Mouse (Mus musculus) kidney, postnatal 14 days (tissue): ENCODE measurements around the gene Slc22a22.

ENCODE experiments used
- DNase-seq: peaks from one replicate; pipeline ENCODE4 v3.0.0; 2022; ENCODE audit warnings: mixed read lengths

Slc22a22 gene

GRCm38 (mm10) chr15:57366446-57366845 is 111.0 kb downstream of the Slc22a22 start:
- DNase-seq: no peak

DNA sequence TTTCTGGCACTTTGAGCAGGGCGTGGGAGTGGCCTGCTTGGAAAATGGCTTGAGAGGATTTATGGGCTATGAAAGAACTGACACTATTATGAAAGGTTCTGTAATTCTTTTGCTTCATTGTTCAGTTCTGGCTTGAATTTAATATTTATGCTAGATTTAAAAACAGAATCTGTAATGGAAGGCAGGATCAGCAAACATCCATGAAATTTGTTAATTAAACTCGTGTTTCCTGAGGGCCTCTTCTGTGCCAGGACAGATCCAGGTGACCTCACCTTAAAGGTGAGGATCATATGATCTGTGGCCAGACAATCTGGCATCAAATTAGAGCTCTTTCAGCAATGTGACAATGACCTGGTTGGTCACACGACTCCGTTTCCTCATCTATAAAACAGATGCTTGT is 122.1 kb downstream of the Slc22a22 start:
- DNase-seq: no peak

- no peak for DNase-seq
Measured at GRCm38 (mm10) chr15:57340499-57340898, 136.9 kb downstream of the Slc22a22 start.

DNA sequence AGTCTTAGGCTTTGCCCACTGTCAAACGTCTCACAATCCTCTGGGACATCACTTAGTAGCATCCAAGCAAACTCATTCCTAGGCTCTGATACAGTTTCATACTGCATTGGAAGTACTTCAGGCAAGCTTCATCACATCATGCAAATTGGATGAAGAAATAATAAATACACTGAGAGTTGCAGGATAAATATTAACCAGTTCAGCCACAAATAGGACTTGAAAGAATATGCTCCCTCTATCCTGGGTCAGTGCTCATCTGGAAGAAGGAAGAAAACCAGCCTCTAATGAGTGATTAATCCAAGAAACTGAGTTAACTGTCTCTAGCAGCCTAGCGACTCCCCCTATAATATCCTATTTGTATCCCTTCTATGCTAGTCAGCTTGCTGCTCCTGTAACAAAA is 146.1 kb downstream of the Slc22a22 start:
- no peak for DNase-seq

DNA sequence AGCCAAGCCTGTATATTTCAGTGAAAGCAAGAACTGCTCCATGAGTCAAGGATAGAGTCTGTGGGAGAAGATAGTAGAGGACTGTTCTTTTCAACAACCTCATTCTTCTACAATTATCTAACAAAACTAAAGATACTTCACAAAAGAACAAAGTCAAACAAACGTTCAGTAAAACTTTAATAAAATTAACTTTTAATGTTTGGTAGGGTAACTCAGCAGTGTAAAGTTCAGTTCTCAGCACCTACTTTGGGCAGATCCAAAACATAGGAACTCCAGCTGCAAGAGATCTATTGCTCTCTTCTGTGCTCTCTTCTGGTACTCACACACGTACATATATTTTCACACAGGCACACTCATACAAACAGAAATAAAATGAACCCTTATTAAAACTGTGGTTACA is 159.4 kb downstream of the Slc22a22 start:
- DNase-seq: no peak

GRCm38 (mm10) chr15:57316486-57316885 is 160.9 kb downstream of the Slc22a22 start:
- DNase-seq: no peak

DNA sequence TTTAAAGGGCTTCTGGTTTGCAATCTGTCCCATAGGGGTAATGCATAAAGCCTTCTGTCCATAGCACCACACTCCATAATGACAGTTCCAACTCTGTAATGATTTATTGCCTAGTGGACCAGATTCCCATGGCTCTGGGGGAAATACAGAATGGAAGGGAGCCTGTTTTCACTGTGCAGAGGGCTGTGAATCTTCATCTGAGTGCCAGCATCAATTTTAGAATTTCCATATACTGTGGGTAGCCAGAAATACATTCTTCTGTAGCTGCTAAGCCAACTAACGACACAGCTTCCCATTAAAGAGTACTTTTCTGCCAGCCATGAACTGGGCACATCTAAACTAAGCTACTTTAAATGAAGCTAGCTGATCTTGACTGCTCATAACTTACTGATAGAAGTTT is 174.7 kb downstream of the Slc22a22 start:
- DNase-seq: no peak

DNA sequence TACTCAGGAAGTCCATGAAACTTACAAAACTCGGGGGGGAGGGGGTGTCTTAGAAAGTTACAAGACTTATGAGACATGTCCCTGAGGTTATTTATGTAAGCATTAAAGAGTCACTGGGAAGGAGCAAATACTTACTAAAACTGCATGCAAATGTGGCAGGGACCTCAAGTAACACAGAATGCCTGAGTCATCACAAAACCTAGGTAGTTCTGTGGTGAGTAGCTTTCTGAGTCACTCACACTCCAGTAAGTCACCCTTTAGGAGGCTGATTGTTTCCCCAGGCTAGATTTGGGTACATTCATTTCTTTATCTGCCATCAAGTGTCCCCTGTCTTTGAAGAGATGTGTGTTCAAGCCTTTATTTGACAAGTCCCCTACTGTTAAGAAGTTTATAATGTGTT is 198.9 kb downstream of the Slc22a22 start:
- DNase-seq: no peak

GRCm38 (mm10) chr15:57276411-57276810 is 201.0 kb downstream of the Slc22a22 start:
- no peak for DNase-seq

DNA sequence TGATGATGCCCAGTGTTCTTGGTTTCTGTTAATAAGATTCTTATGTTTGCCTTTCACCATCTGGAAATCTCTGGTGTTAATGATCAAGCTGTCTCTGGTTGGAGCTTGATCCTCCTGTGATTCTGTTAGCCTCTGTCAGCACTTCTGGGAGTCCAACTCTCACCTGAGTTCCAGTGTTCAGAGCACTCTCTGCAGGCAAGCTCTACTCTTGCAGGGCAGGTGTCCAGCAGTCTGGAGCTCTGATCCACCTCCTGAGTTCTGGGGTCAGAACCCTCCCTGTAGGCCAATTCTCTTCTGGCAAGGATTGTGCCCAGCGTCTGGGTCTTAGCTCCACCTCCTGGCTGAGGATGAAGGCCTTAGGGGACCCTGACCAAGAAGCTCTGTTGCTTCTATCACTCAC is 237.4 kb downstream of the Slc22a22 start:
- peak; percentile 10 for DNase-seq

DNA sequence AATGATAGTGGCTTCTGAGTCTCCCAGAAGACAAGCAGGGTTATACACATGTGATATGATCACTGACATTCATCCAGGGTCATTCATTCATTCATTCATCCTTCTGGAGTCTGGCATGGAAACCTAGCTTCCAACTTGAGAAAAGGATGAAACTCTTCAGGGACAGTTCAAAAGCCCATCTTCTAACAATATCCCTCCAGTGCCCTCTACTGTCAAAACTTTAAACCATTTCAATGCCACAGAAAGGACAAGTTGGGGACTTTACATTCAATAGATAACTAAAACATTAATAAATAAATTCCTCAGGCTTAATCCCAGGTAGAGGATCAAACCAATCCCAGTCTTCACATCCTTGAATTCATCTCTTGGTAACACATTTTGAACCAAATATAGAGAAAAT is 247.0 kb downstream of the Slc22a22 start:
- DNase-seq: no peak

GRCm38 (mm10) chr15:57205315-57205714 is 272.1 kb downstream of the Slc22a22 start:
- DNase-seq: no peak

DNA sequence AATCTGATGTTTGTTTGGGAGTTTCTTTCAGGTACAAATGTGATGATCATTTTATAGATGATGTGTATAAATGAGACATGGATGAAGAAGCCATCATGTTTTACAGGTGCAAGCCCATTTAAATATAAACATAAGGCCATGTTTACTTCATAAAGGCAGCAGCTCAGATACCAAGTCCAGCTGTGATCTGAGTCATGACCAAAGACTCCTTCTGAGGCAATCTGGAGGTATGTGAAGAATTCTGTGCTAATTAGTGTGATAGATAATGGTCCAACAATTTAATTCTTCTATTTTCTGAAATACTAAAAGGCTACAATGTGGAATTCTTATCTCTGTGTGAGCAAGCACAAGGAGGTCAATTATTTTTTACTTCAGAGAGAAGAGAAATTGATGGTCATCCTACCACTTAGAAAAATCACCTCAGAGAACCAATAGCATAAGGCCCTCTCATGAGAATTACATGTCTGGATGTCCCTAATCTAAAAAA is 272.9 kb downstream of the Slc22a22 start:
- no peak for DNase-seq
